Mouse (Mus musculus) kidney, adult 2 months (tissue): ENCODE measurements around the gene Pno1.

Source experiments
- CTCF ChIP-seq: fragments of 200-500 bp; conservative IDR thresholded peaks from 2 replicates; pipeline ENCODE4 v1.5.1; 2011; ENCODE audit warnings: low read depth, mild to moderate bottlenecking, control low read depth, low read length, moderate library complexity, mixed read lengths; ENCODE audit not compliant: insufficient read depth, insufficient read length
- POLR2A ChIP-seq: fragments of 200-500 bp; IDR thresholded peaks from one replicate; pipeline ENCODE4 v1.6.1; 2011; ENCODE audit warnings: low read depth, low read length, control low read depth

DNA sequence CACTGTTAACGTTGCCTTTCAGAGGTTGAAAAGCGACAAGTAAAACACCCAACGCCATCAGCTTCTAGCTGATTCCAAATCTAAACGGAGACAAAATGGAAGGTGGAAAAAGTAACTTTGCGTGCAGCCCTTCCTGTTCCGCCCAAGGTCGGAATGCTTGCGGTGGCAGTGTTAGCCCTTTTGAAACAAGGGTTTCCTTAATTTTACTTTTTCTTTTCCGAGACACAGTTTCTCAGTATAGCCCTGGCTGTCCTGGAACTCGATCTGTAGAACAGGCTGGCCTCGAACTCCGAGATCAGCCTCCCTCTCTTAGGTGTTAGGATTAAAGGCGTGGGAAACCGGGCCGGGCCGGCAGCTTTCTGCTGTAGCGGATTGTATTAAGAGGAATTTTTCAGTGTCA, 46.5 kb upstream of the Pno1 start:
- TF ChIP-seq CTCF (no peak), POLR2A (no peak)
